Mouse (Mus musculus): ENCODE measurements around the gene Lypd6b. TPM values are rescaled to one million over a fixed set of nuclear protein-coding genes. Genes with fewer than 3 reads are reported as not detected.
A peak's percentile ranks its signal among the peaks of the same experiment; 100 is the strongest.

Lypd6b gene
- polyA plus RNA-seq, 1 experiment from 2014 or later = 0.87 TPM

GRCm38 (mm10) chr2:49886209-49886608 lies 98.7 kb downstream of the Lypd6b start:
- Histone ChIP-seq H3K4me1 (ENCODE audit: control insufficient read depth, insufficient read depth, low read length) (no peaks in the 10 kb centered on the region), H3K27me3 (ENCODE audit: control insufficient read depth, insufficient read depth, low read length) (no peaks in the 10 kb centered on the region), H3K4me2 (no peak overlapping the region), H3K4me3 (ENCODE audit: low read depth, low read length) (no peak overlapping the region), H3K27ac (ENCODE audit: low read depth, low read length) (no peak overlapping the region), H3K9ac (ENCODE audit: low read length) (no peak overlapping the region), H3K9me3 (ENCODE audit: control insufficient read depth, low read length) (no peaks in the 10 kb centered on the region), H3K36me3 (ENCODE audit: control insufficient read depth, insufficient read depth, low read length) (no peaks in the 10 kb centered on the region)
- WGBS = 87% methylated on average over 4 of the region's 4 CpGs
- DNase-seq (ENCODE audit: low spot score, missing footprints) = no peak
- ATAC-seq (ENCODE audit: low FRiP score) = no peak

- DNase-seq (ENCODE audit: low spot score, missing footprints) = no peak
- Histone ChIP-seq H3K4me2 (no peak overlapping the region), H3K9ac (ENCODE audit: low read length) (no peak overlapping the region), H3K36me3 (ENCODE audit: control insufficient read depth, insufficient read depth, low read length) (no peaks in the 10 kb centered on the region), H3K9me3 (ENCODE audit: control insufficient read depth, low read length) (no peaks in the 10 kb centered on the region), H3K4me3 (ENCODE audit: low read depth, low read length) (no peak overlapping the region), H3K4me1 (ENCODE audit: control insufficient read depth, insufficient read depth, low read length) (no peaks in the 10 kb centered on the region), H3K27ac (ENCODE audit: low read depth, low read length) (no peak overlapping the region), H3K27me3 (ENCODE audit: control insufficient read depth, insufficient read depth, low read length) (no peaks in the 10 kb centered on the region)
- 85% methylated on average over 4 of the region's 4 CpGs for WGBS
- no peak for ATAC-seq (ENCODE audit: low FRiP score)
Measured at GRCm38 (mm10) chr2:49888346-49888745, 100.9 kb downstream of the Lypd6b start.

GRCm38 (mm10) chr2:49890727-49891126 lies 103.2 kb downstream of the Lypd6b start:
- WGBS = 75% methylated on average over 2 of the region's 2 CpGs
- ATAC-seq (ENCODE audit: low FRiP score) (no peak), DNase-seq (ENCODE audit: low spot score, missing footprints) (no peak)
- no peak overlapping the region for H3K9ac ChIP-seq (ENCODE audit: low read length)
- H3K4me1 ChIP-seq (ENCODE audit: control insufficient read depth, insufficient read depth, low read length) = no peaks in the 10 kb centered on the region
- no peaks in the 10 kb centered on the region for H3K27me3 ChIP-seq (ENCODE audit: control insufficient read depth, insufficient read depth, low read length)
- H3K4me3 ChIP-seq (ENCODE audit: low read depth, low read length) = no peak overlapping the region
- no peak overlapping the region for H3K4me2 ChIP-seq
- no peaks in the 10 kb centered on the region for H3K9me3 ChIP-seq (ENCODE audit: control insufficient read depth, low read length)
- no peaks in the 10 kb centered on the region for H3K36me3 ChIP-seq (ENCODE audit: control insufficient read depth, insufficient read depth, low read length)
- H3K27ac ChIP-seq (ENCODE audit: low read depth, low read length) = no peak overlapping the region

- DNase-seq (ENCODE audit: low spot score, missing footprints) = no peak
- Histone ChIP-seq H3K9me3 (ENCODE audit: control insufficient read depth, low read length) (no peaks in the 10 kb centered on the region), H3K4me3 (ENCODE audit: low read depth, low read length) (no peak overlapping the region), H3K27me3 (ENCODE audit: control insufficient read depth, insufficient read depth, low read length) (no peaks in the 10 kb centered on the region), H3K36me3 (ENCODE audit: control insufficient read depth, insufficient read depth, low read length) (no peaks in the 10 kb centered on the region), H3K4me1 (ENCODE audit: control insufficient read depth, insufficient read depth, low read length) (peaks cover 3% of the 10 kb centered on the region; the same call in 1 of the 2 replicates), H3K9ac (ENCODE audit: low read length) (no peak overlapping the region), H3K27ac (ENCODE audit: low read depth, low read length) (no peak overlapping the region), H3K4me2 (no peak overlapping the region)
- ATAC-seq (ENCODE audit: low FRiP score) = no peak
- 57% methylated on average over 6 of the region's 6 CpGs for WGBS
Measured at GRCm38 (mm10) chr2:49909838-49910407, 122.4 kb downstream of the Lypd6b start.

- no peaks in the 10 kb centered on the region for H3K9me3 ChIP-seq (ENCODE audit: control insufficient read depth, low read length)
- 0 out of 2 replicates have a peak, but pooled peaks have one; percentile 48 for ATAC-seq (ENCODE audit: low FRiP score)
- H3K27ac ChIP-seq (ENCODE audit: low read depth, low read length) = no peak overlapping the region
Measured at GRCm38 (mm10) chr2:49911296-49912034, 124.0 kb downstream of the Lypd6b start.

GRCm38 (mm10) chr2:49912261-49912895 lies 124.9 kb downstream of the Lypd6b start:
- Histone ChIP-seq H3K9me3 (ENCODE audit: control insufficient read depth, low read length) (no peaks in the 10 kb centered on the region), H3K27me3 (ENCODE audit: control insufficient read depth, insufficient read depth, low read length) (no peaks in the 10 kb centered on the region), H3K4me1 (ENCODE audit: control insufficient read depth, insufficient read depth, low read length) (peaks cover 3% of the 10 kb centered on the region; the same call in 1 of the 2 replicates), H3K27ac (ENCODE audit: low read depth, low read length) (no peak overlapping the region), H3K9ac (ENCODE audit: low read length) (no peak overlapping the region), H3K36me3 (ENCODE audit: control insufficient read depth, insufficient read depth, low read length) (no peaks in the 10 kb centered on the region), H3K4me3 (ENCODE audit: low read depth, low read length) (no peak overlapping the region), H3K4me2 (no peak overlapping the region)
- WGBS = 57% methylated on average over 3 of the region's 3 CpGs
- DNase-seq (ENCODE audit: low spot score, missing footprints) (no peak), ATAC-seq (ENCODE audit: low FRiP score) (no peak)

More at GRCm38 (mm10) chr2:49911296-49912034, 124.0 kb downstream of the Lypd6b start:
- no peaks in the 10 kb centered on the region for H3K27me3 ChIP-seq (ENCODE audit: control insufficient read depth, insufficient read depth, low read length)
- peaks cover 3% of the 10 kb centered on the region; the same call in 1 of the 2 replicates for H3K4me1 ChIP-seq (ENCODE audit: control insufficient read depth, insufficient read depth, low read length)
- 70% methylated on average over 7 of the region's 7 CpGs for WGBS
- no peak overlapping the region for H3K4me3 ChIP-seq (ENCODE audit: low read depth, low read length)
- H3K36me3 ChIP-seq (ENCODE audit: control insufficient read depth, insufficient read depth, low read length) = no peaks in the 10 kb centered on the region
- H3K4me2 ChIP-seq = no peak overlapping the region
- H3K9ac ChIP-seq (ENCODE audit: low read length) = no peak overlapping the region
- no peak for DNase-seq (ENCODE audit: low spot score, missing footprints)

- Histone ChIP-seq H3K4me3 (ENCODE audit: low read depth, low read length) (no peak overlapping the region), H3K27me3 (ENCODE audit: control insufficient read depth, insufficient read depth, low read length) (no peaks in the 10 kb centered on the region), H3K36me3 (ENCODE audit: control insufficient read depth, insufficient read depth, low read length) (no peaks in the 10 kb centered on the region), H3K4me2 (no peak overlapping the region), H3K9ac (ENCODE audit: low read length) (no peak overlapping the region), H3K27ac (ENCODE audit: low read depth, low read length) (no peak overlapping the region), H3K9me3 (ENCODE audit: control insufficient read depth, low read length) (no peaks in the 10 kb centered on the region), H3K4me1 (ENCODE audit: control insufficient read depth, insufficient read depth, low read length) (peaks cover 2% of the 10 kb centered on the region)
- 21% methylated on average over 10 of the region's 10 CpGs for WGBS
- DNase-seq (ENCODE audit: low spot score, missing footprints) (no peak), ATAC-seq (ENCODE audit: low FRiP score) (no peak)
Measured at GRCm38 (mm10) chr2:49917489-49917888, 130.0 kb downstream of the Lypd6b start.

GRCm38 (mm10) chr2:49918132-49918531 lies 130.6 kb downstream of the Lypd6b start:
- no peaks in the 10 kb centered on the region for H3K9me3 ChIP-seq (ENCODE audit: control insufficient read depth, low read length)
- H3K4me3 ChIP-seq (ENCODE audit: low read depth, low read length) = no peak overlapping the region
- 72% methylated on average over 4 of the region's 4 CpGs for WGBS
- DNase-seq (ENCODE audit: low spot score, missing footprints) (no peak), ATAC-seq (ENCODE audit: low FRiP score) (no peak)
- H3K4me1 ChIP-seq (ENCODE audit: control insufficient read depth, insufficient read depth, low read length) = peaks cover 4% of the 10 kb centered on the region
- H3K27me3 ChIP-seq (ENCODE audit: control insufficient read depth, insufficient read depth, low read length) = no peaks in the 10 kb centered on the region
- no peak overlapping the region for H3K27ac ChIP-seq (ENCODE audit: low read depth, low read length)
- H3K9ac ChIP-seq (ENCODE audit: low read length) = no peak overlapping the region
- H3K36me3 ChIP-seq (ENCODE audit: control insufficient read depth, insufficient read depth, low read length) = no peaks in the 10 kb centered on the region
- no peak overlapping the region for H3K4me2 ChIP-seq

GRCm38 (mm10) chr2:49918692-49919091 lies 131.2 kb downstream of the Lypd6b start:
- ATAC-seq (ENCODE audit: low FRiP score) (no peak), DNase-seq (ENCODE audit: low spot score, missing footprints) (no peak)
- no peaks in the 10 kb centered on the region for H3K27me3 ChIP-seq (ENCODE audit: control insufficient read depth, insufficient read depth, low read length)
- no peaks in the 10 kb centered on the region for H3K36me3 ChIP-seq (ENCODE audit: control insufficient read depth, insufficient read depth, low read length)
- peaks cover 4% of the 10 kb centered on the region for H3K4me1 ChIP-seq (ENCODE audit: control insufficient read depth, insufficient read depth, low read length)
- no peaks in the 10 kb centered on the region for H3K9me3 ChIP-seq (ENCODE audit: control insufficient read depth, low read length)
- no peak overlapping the region for H3K4me2 ChIP-seq
- no peak overlapping the region for H3K9ac ChIP-seq (ENCODE audit: low read length)
- H3K4me3 ChIP-seq (ENCODE audit: low read depth, low read length) = no peak overlapping the region
- WGBS = 29% methylated on average over 9 of the region's 9 CpGs
- no peak overlapping the region for H3K27ac ChIP-seq (ENCODE audit: low read depth, low read length)

Measured in midbrain, embryonic 11.5 days (tissue).